Mouse (Mus musculus): Measurements from ENCODE around the gene Mrpl12. TPM values are rescaled to one million over a fixed set of nuclear protein-coding genes. Genes with fewer than 3 reads are reported as not detected.

Gene Mrpl12
- total RNA-seq (2017): 121 and 140 TPM in 2 replicates

DNA sequence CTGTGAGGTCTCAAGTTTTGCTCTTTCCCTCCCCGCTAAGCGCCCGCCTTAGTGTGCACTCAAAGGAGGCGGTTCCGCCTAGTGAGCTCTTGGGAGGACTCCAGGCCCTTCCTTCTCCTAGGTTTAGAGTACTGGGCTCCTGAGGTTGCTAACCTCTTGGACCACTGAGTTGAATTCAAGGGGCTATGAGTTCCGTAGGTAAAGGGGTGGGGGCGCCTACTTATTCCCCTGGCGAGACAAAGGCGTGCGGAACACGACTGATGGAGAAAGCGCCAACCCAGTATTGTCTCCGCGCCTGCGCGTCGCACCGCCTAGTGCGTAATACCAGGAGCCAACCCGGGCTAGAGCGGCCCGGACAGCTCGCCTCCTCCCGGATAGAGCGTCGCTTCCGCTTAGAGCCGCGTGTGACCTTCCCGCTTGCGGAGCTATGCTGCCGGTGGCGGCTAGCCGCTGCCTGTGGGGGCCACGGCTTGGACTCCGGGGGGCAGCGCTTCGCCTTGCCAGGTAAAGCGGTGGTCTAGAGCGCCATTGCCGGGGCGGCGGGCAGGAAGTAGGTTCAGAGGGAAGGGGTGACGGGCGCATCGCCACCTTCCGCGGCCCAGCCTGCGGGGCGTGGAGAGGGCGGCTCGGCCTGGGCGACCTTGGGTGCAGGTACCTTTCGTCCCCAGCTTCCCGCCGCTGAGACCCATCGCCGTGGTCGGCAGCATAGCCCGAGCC lies at the start of gene Mrpl12:
Gene Mrpl12, plus strand, starts transcription at position 349 of the 717 bp plus-strand sequence.
- peak; percentile 85 for ATAC-seq (replicated peaks; ENCODE audit: low read depth, poor library complexity, severe bottlenecking)

DNA sequence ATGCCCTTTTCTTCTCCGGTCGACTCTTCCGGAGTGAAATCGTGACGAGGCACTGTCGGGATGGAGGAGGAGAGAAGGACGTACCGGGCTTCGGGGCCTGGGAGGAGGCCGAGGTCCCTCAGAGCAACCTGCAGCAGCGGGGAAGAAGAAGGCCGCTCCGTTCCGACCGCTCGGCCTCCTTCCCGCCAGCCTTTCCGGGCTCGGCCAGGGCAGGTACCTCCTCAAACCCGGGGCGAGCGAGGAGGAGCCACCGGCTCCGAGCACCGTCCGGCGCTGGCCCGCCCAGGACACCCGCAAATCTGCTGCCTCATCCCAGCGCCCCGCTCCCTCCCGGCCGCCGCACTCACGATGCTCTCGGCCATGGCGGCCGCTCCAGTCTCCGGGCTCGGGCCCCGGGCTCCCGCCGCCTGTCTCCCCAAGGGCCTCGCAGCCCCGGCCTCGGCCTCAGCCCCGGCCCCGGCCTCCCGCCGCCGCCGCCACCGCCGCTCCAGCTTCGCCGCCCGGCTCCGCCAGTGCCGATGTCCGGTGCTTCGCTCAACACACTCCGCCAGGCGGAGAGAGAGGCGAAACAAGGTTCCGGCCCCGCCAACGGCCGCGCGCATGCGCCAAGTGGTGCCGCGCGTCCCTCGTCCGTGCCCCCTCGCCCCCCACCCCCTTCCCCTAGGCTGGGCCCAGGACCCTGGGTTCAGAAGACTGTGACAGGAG lies 47.1 kb upstream of the Mrpl12 start, which contains the start of gene Nploc4:
Gene Nploc4, minus strand, starts transcription at position 557 of the 705 bp plus-strand sequence.
- ATAC-seq (replicated peaks; ENCODE audit: low read depth, poor library complexity, severe bottlenecking): peak; percentile 93

- ATAC-seq (replicated peaks; ENCODE audit: low read depth, poor library complexity, severe bottlenecking): no peak
Observed at GRCm38 (mm10) chr11:120437857-120438385, 46.5 kb upstream of the Mrpl12 start.

DNA sequence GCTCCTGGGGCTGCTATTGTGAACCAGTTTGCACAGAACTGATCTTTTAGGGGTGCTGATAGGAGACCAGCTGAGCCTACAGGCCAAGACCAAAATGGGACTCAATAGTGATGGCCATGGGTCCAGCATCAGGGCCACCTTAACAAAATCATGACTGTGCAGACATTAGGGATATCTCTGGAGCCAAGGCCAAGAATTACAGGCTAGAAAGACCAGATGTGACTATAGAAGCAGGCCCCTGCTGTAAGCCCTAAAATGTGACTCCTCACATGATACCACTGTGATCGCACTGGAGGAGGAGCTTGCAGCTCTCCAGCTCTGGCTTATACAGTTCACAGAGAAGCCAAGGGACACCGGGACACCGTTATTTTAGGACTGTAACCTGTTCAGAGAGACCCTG lies 42.1 kb upstream of the Mrpl12 start, which contains the start of gene Tspan10:
Gene Tspan10, plus strand, starts transcription at position 301 of the 400 bp plus-strand sequence.
- no peak for ATAC-seq (replicated peaks; ENCODE audit: low read depth, poor library complexity, severe bottlenecking)

DNA sequence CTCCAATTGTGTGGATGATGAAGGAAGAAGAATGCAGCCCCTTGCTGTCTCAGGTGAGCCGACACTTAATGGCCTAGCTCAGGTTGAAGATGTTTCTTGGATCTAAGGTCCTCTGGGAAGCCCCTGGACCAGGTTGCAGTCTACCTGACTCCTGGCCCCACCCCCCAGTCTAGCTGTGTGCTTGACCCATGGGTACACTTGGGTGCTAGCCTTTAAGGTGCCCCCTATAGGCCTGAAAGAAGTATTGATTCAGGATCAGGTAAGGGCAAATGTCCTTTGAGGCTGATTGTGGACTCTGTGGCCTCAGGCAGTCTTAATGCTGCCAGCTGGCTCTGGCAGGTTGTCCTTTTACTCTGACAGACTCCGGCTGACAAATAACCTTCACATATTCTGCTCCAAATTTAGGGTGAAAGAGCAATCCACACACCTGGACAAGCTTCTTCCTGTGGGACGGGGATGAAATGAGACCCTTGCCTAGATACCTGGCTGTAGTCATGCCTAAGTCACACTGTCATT lies 41.6 kb upstream of the Mrpl12 start:
- ATAC-seq (replicated peaks; ENCODE audit: low read depth, poor library complexity, severe bottlenecking): no peak

DNA sequence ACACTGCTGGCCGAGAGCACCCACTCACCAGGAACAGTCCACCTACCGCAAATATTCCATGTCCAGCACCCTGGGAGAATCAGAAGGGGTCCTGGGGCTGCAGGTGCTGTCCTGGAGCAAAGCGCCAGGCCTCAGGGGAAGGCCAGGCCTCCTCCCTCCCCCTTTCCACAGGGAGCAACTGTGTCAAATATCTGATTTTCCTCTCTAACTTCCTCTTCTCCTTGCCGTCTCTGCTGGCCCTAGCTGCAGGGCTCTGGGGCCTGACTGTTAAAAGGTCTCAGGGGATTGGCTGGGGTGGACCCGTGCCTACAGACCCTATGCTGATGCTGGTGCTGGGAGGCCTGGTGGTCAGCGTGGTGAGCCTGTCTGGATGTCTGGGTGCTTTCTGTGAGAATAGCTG lies 40.3 kb upstream of the Mrpl12 start:
- no peak for ATAC-seq (replicated peaks; ENCODE audit: low read depth, poor library complexity, severe bottlenecking)

GRCm38 (mm10) chr11:120445475-120445874 lies 38.9 kb upstream of the Mrpl12 start:
- no peak for ATAC-seq (replicated peaks; ENCODE audit: low read depth, poor library complexity, severe bottlenecking)

DNA sequence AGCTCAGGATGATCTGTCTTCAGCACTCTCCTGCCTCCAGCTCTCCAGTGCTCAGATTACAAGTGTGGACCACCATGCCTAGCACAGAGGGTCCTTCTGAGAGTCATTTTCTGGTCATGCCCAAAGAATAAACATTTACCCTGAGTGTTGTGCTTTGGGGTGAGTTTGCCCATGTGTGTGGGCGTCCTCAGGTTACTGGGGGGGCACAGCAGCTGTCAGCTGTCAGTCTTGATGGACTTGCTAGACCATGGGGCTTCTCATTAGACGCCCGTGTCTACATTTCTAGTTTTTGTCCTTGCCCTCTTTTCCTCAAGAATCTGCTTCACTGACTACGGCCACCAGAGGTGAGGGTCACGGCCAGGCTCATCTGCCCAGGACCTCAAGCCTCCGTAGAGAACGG lies 37.2 kb upstream of the Mrpl12 start:
- ATAC-seq (replicated peaks; ENCODE audit: low read depth, poor library complexity, severe bottlenecking): no peak

- ATAC-seq (replicated peaks; ENCODE audit: low read depth, poor library complexity, severe bottlenecking): no peak
Observed at GRCm38 (mm10) chr11:120452246-120452645, 32.2 kb upstream of the Mrpl12 start.

- no peak for ATAC-seq (replicated peaks; ENCODE audit: low read depth, poor library complexity, severe bottlenecking)
Observed at GRCm38 (mm10) chr11:120453306-120453705, 31.1 kb upstream of the Mrpl12 start, which contains the start of gene Pde6g. Gene Pde6g, minus strand, starts transcription at chr11:120453500.

- no peak for ATAC-seq (replicated peaks; ENCODE audit: low read depth, poor library complexity, severe bottlenecking)
Observed at GRCm38 (mm10) chr11:120454965-120455364, 29.4 kb upstream of the Mrpl12 start.

GRCm38 (mm10) chr11:120455413-120455812 lies 29.0 kb upstream of the Mrpl12 start:
- no peak for ATAC-seq (replicated peaks; ENCODE audit: low read depth, poor library complexity, severe bottlenecking)

- peak; percentile 29; the same call in 1 of the 2 replicates for ATAC-seq (replicated peaks; ENCODE audit: low read depth, poor library complexity, severe bottlenecking)
Observed at GRCm38 (mm10) chr11:120457370-120457769, 27.0 kb upstream of the Mrpl12 start.

GRCm38 (mm10) chr11:120457772-120458751 lies 26.4 kb upstream of the Mrpl12 start, which contains the start of the genes Oxld1 and Ccdc137:
Gene Oxld1, minus strand, starts transcription at chr11:120458068.
Gene Ccdc137, plus strand, starts transcription at chr11:120458115.
- peak; percentile 90 for ATAC-seq (replicated peaks; ENCODE audit: low read depth, poor library complexity, severe bottlenecking)

- no peak for ATAC-seq (replicated peaks; ENCODE audit: low read depth, poor library complexity, severe bottlenecking)
Observed at GRCm38 (mm10) chr11:120458847-120459597, 25.4 kb upstream of the Mrpl12 start.

GRCm38 (mm10) chr11:120463536-120463935 lies 20.9 kb upstream of the Mrpl12 start:
- no peak for ATAC-seq (replicated peaks; ENCODE audit: low read depth, poor library complexity, severe bottlenecking)

DNA sequence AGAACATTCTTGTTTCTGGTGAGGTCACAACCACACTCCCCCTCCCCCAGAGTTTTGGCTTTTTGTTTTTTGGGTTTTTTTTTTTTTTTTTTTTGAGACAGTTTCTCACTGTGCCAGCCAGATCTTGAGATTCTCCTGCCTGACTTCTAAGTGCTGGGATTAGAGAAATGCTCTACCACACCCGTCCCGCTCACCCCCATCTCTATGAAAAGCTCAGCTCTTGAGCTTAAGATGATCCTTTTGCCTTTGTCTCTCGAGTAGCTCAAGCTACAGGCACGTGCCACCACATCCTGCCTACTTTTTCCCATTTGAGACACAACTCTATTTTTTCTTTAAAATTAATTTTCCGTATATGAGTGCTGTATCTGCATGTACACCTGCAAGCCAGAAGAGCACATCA lies 20.0 kb upstream of the Mrpl12 start:
- no peak for ATAC-seq (replicated peaks; ENCODE audit: low read depth, poor library complexity, severe bottlenecking)

DNA sequence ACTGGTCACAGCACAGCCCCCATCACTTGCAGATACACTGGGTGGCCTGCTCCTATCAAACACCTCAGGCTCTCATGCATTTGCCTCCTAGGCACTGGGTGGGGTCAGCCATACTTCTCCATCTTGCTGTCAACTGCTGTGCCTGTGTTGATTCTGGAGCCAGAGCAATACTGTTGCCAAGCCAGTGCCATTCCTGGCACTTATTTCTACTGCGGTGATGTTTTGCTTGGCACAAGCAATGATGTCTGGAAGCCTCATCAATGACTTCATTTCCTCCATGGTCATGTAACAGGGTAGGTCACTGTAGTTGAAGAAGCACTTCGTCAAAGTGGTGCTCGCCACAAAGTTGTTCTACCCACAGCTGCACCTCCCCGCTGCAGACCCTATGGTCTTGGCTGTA lies 18.9 kb upstream of the Mrpl12 start:
- no peak for ATAC-seq (replicated peaks; ENCODE audit: low read depth, poor library complexity, severe bottlenecking)
